Mouse (Mus musculus) CD4-positive helper T cell, adult 2 months (primary cell): ENCODE results near the gene Lin7a.

Experiments used
- DNase-seq: peaks from one replicate; pipeline ENCODE4 v3.0.0-alpha.2; 2012; ENCODE audit warnings: low read depth, missing footprints, low spot score

The Lin7a gene

DNA sequence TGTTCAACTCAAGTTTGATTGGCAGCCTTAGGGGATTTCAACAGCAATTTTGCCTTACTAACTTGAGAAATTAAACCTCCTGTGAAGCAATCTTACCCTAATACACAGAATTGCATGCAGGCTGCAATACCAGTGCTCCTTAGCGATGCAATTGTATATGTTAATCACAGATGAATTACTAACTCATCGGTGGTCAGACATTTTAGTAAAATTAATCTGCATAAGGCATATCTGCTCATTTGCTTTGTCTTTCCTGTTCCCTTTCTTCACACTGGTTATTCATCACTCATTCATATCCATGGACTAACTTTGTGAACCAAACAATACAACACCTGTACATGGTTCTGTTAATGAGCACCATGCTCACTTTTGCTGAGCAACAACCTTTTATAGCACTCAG, 20.2 kb upstream of the Lin7a start:
- DNase-seq, result no peak

DNA sequence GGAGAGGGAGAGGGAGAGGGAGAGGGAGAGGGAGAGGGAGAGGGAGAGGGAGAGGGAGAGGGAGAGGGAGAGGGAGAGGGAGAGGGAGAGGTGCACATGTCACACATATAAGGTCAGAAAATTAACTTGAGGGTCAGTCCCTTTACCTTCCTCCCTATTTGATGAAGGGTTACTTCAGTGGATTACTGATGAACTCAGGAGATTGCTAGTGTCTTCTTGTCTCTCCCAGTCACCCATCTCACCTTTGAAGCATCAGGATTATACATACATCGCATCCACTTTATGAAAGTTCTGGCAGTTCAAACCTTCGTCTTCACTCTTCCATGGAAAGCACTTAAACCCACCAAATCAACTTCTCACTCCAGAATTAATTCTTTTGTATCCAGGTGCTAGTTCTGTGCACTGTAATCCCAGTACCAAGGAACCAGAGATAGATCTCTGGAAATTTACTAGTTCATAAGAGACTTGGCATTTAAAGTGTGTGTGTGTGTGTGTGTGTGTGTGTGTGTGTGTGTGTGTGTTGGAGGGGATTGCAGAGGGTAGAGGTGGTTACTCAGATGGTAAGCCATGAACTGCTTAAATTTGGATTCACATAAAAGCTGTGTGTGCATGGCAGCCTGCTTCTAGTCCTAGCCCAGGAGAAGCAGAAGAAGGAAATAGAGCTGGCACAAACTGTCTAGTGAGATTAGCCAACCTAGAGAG, 19.5 kb upstream of the Lin7a start:
- no peak for DNase-seq

DNA sequence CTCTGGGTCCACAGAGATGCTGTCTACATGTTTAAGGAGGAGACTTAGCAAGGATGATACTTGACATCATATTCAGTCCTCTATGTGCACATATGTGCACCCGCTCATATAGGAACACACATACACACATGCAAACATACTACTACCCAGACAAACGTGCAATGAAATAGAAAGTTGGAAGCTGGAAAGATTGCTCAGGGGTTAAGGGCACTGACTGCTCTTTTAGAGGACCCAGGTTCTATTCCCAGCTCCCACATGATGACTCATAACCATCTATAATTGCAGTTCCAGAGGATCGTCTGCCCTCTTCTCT, 19.0 kb upstream of the Lin7a start:
- DNase-seq, result no peak

DNA sequence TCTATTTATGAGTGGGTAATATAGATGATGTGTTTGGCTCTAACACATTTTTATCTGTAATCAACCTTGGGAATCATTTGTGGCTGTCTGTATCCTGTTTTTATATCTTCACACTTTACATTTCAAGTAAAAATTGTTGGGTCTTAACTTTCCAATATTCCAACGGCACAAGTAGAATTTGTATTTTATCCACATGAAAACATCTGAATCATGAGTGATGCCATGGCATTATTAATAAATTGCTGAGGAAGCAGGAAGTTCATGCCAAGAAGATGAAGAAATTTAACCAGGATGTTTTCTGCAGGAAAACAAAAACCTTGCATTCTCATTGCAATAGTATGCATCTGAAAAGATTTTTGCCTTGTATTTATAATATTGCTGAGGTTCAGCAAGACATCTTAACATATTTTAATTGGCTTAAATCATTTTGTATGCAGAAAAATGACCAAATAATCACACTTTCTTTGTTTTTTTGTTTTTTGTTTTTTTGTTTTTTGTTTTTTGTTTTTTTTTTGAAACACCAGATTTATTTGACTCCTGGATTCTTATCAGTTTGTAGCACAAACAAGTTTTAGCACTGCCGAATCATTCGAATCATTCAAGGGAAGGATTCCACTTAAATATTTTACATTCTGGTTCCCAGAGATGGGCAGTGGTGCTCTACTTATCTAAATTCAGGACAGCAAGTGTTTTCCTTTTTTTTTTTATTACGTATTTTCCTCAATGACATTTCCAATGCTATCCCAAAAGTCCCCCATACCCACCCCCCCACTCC, 18.1 kb upstream of the Lin7a start:
- no peak for DNase-seq

GRCm38 (mm10) chr10:107254656-107255055, 16.8 kb upstream of the Lin7a start:
- DNase-seq, result no peak

- DNase-seq, result no peak
Observed at GRCm38 (mm10) chr10:107255351-107256050, 16.0 kb upstream of the Lin7a start.

DNA sequence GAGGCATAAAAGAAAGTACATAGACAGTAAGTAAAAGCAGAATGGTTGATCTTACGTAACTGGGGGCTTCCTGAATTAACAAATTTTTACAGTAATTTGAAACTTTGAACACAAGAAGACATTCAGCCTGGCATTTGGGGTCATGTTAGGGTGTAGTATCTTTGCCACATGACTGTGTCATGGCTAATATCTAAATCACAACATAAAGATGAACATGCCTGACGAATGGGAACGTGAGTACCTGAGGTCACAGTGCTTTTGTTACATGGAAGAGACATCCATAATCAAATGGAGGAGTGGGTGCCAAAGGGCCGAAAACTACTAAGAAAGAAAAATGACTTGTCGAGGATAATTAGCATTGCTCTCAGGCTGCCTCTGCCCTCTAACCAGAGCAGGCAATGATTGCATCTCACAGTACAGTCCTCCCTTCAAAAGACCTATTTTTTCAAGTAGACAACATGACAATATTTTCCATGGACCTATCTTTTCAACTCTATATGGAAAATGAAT, 15.0 kb upstream of the Lin7a start:
- no peak for DNase-seq

DNA sequence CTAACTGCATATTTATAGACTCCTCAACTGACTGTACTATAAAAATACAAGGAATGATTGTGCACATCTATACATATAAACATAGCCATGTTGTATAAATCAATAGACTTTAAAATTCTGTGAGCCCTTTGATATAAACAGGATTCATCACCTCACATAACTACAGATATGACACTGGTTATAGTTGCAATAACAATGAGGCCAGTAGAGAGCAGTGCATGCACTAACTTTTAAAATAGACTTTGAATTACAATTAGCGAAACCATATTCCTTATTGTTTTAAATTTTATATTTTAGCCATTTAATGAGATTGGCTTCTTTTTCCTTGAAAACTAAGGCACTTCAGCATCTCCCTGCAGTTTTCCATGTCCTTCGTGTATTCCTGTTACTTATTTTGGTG, 11.1 kb upstream of the Lin7a start:
- DNase-seq, result no peak

GRCm38 (mm10) chr10:107272131-107272803, 781 bp downstream of the Lin7a start:
- DNase-seq, result no peak

GRCm38 (mm10) chr10:107272804-107273145, 1.3 kb downstream of the Lin7a start:
- DNase-seq, result no peak

DNA sequence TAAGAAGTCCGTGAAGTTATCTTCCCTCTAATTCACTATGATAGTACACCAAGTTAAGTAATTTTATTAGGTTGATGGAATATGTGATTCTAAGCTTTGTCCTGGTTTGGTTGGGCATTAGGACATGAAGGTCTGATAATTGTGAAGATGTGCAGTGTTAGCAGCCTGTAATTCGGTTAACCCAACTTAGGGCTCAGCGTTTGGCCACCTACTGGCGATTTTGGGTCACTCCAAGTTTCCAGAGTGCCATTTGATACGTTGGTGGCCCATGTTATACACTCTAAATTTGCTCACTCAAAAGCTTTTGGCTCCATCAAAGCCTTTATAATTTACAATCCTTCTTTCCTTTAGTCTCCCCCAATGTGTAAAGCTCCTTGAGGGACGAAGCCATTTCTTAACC, 2.4 kb downstream of the Lin7a start:
- no peak for DNase-seq

DNA sequence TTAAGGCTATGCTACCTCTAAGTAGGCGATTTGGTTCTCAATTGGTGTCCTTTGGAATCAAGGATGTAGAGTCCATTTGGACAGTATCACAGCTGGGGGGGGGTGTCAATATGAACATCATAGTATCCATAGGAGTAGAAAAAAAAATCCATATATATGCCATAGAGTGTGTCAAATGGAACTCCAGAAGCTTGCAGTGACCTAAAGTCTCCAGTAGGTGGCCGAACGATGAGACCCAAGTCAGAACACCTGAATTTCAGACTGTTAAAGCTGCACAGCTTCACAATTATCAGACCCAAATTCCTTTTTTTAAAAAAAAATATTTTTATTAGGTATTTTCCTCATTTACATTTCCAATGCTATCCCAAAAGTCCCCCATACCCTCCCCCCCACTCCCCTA, 3.3 kb downstream of the Lin7a start:
- DNase-seq, result no peak

DNA sequence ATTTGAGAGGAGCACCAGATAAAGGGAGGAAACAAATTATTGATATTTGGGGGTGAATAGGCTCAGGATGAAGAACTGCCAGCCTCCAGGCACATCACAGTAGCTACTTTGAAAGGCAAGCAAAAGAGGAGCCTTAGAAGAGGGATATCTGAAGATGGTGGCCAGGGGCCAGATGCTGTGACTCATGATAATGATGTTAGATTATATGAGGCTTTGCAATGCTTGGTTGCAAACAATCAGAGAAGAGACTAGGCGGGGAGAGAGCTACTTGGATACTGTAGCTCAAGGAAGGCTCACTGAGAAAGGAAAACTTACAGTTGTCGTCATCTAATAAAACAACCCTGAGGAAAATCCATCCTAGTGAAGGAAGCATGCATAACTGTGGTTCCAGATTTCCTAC, 5.2 kb downstream of the Lin7a start:
- DNase-seq, result no peak

DNA sequence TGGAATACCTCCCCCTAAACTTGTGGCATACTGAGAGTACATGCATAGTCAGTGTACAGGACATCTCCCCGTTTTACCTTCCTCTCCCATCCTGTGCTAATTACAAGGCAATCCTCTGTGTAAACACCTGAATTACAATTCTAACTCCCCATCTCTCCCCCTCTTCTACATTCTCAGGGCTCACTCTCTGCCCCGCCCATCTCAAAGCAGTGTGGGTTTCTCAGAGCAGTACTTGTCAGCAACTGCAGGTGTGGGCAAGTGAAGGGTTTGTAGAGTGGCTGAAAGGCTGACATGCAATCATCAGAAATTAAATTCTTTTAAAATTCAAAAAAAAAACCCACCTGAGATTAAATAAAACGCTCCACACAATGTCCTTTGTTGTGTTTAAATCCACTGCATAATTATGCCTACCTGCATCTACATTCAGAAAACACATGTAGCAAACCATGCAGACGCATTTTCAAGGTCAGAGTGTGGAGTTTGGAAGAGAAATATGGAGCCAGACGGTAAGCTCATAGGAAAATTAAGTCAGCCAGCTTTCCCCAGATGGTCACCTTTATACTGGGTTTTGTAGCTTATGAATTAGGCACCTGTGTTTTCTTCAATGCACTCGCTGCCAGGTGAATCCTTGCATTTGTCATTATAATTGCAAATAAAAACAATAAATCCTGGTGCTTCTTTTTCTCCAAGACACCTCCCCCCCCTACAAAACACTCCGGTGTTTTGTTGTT, 22.6 kb downstream of the Lin7a start:
- no peak for DNase-seq

- DNase-seq, result no peak
Observed at GRCm38 (mm10) chr10:107300587-107301248, 29.2 kb downstream of the Lin7a start.

DNA sequence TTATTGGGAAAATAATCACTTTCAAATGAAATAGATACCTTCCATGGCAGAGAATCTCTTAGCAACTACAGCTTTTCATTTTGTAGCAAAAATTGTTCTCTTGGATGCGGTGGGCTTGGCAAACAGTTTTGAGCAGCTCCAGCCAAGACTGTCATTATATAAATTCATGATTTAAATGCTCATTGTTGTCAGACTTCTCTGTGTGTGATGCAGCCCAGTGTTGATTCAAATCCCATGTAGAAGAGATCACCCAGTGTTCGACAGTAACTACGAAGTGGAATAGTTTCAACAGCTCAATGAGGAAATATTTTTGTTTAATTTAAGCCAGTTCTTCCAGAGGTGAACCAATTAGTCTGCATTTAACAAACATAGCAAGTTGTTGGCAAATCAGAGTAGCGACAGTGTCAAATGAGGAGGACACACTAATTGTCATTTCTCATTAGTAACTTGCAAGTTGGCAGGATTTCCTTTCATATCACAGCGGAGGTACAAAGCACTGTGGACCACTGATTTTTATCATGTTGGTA, 39.5 kb downstream of the Lin7a start:
- DNase-seq, result no peak

DNA sequence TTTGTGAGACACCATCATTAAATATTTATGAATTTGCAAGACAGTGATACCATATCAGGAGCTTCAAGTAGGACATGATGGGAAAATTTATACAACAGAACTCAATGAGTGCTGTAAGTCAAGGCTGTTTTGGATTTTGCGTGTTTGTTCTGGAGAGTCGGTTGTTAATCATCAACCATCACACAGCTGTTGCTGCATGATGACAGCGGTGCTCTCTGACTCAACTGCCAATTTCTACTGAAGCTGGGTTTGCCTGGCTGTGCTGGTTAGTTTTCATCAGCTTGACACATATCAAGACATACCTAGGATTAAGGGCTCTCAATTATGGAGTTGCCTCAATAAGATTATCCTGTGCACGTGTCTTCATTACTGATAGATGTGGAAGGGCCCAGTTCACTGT, 41.1 kb downstream of the Lin7a start:
- no peak for DNase-seq

- DNase-seq, result no peak
Observed at GRCm38 (mm10) chr10:107313395-107313794, 41.9 kb downstream of the Lin7a start.

GRCm38 (mm10) chr10:107315251-107315650, 43.8 kb downstream of the Lin7a start:
- DNase-seq, result no peak

GRCm38 (mm10) chr10:107315681-107316080, 44.2 kb downstream of the Lin7a start:
- no peak for DNase-seq

DNA sequence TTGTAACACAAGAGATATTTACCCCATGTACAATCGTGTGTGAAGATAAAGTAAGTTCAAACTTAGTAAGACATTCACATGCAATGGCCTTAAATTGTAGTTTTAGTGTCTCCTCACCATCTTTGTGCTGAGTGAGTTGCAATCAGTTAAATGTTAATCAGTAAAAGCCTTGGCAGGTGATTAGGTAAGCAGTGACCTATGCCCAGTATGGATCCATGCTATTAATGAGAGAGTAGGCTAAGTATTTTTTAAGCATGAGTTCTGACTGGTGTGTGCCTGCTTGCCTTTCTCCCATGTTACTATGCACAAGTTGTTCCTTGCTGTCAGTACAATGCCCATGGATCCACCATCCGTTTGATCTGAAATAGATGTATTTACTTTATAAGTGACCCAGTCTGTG, 44.6 kb downstream of the Lin7a start:
- DNase-seq, result no peak
